Mouse (Mus musculus): ENCODE data around the gene Vwa3a. TPM values are rescaled to one million over a fixed set of nuclear protein-coding genes. Genes with fewer than 3 reads are reported as not detected.
A peak's percentile ranks its signal among the peaks of the same experiment; 100 is the strongest.

Vwa3a gene
- polyA plus RNA-seq, 1 experiment: 1.4 TPM

- no peaks in the 10 kb centered on the region for H3K4me1 ChIP-seq (ENCODE audit: control insufficient read depth, insufficient read depth, low read length)
- no peak for TF ChIP-seq POLR2A (IDR thresholded peaks at IDR 0.05; ENCODE audit: borderline replicate concordance, insufficient read depth, low read length)
- no peak for TF ChIP-seq CTCF (IDR thresholded peaks at IDR 0.05; ENCODE audit: borderline replicate concordance, insufficient read depth, low read depth, low read length)
- H3K27me3 ChIP-seq (ENCODE audit: control insufficient read depth, insufficient read depth, low read length): no peaks in the 10 kb centered on the region
- no peak overlapping the region for H3K27ac ChIP-seq (ENCODE audit: insufficient read depth, low read length)
- H3K4me3 ChIP-seq (replicated peaks; ENCODE audit: insufficient read depth, low read depth, low read length): no peak overlapping the region
- no peak for DNase-seq
Measured at GRCm38 (mm10) chr7:120751330-120751729, 12.2 kb downstream of the Vwa3a start.

GRCm38 (mm10) chr7:120751906-120752305, 12.8 kb downstream of the Vwa3a start:
- DNase-seq: no peak
- H3K4me3 ChIP-seq (replicated peaks; ENCODE audit: insufficient read depth, low read depth, low read length): no peak overlapping the region
- WGBS: 81% methylated on average over 7 of the region's 7 CpGs
- no peak for TF ChIP-seq CTCF (IDR thresholded peaks at IDR 0.05; ENCODE audit: borderline replicate concordance, insufficient read depth, low read depth, low read length)
- H3K4me1 ChIP-seq (ENCODE audit: control insufficient read depth, insufficient read depth, low read length): no peaks in the 10 kb centered on the region
- H3K27ac ChIP-seq (ENCODE audit: insufficient read depth, low read length): no peak overlapping the region
- H3K27me3 ChIP-seq (ENCODE audit: control insufficient read depth, insufficient read depth, low read length): no peaks in the 10 kb centered on the region

GRCm38 (mm10) chr7:120754671-120755070, 15.6 kb downstream of the Vwa3a start:
- Histone ChIP-seq H3K4me3 (replicated peaks; ENCODE audit: insufficient read depth, low read depth, low read length) (no peak overlapping the region), H3K4me1 (ENCODE audit: control insufficient read depth, insufficient read depth, low read length) (no peaks in the 10 kb centered on the region), H3K27me3 (ENCODE audit: control insufficient read depth, insufficient read depth, low read length) (no peaks in the 10 kb centered on the region), H3K27ac (ENCODE audit: insufficient read depth, low read length) (no peak overlapping the region)
- TF ChIP-seq POLR2A (IDR thresholded peaks at IDR 0.05; ENCODE audit: borderline replicate concordance, insufficient read depth, low read length) (no peak), CTCF (IDR thresholded peaks at IDR 0.05; ENCODE audit: borderline replicate concordance, insufficient read depth, low read depth, low read length) (peak; percentile 94)
- 1% methylated on average over 5 of the region's 5 CpGs for WGBS
- DNase-seq: peak; percentile 65 to 79

DNA sequence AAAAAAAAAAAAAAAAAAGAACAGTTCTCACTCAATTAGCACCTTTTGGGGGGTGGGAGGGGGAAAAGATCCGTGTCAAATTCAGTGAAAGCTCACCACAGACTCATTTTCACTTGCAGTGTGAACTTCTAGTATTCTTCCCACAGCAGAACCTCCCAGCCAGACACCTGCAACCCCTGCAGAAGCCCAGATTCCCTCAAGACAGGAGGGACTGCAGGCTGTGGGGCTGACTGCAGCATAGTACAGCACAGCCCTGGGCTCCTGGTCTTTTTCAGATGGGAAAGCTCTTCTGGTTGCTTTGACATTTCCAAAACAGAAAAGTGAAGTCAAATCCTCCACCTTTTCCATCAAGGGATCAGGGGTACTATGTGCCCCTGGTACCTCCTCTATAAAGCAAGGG, 28.3 kb downstream of the Vwa3a start:
- H3K27me3 ChIP-seq (ENCODE audit: control insufficient read depth, insufficient read depth, low read length): no peaks in the 10 kb centered on the region
- no peak overlapping the region for H3K4me3 ChIP-seq (replicated peaks; ENCODE audit: insufficient read depth, low read depth, low read length)
- TF ChIP-seq POLR2A (IDR thresholded peaks at IDR 0.05; ENCODE audit: borderline replicate concordance, insufficient read depth, low read length) (no peak), CTCF (IDR thresholded peaks at IDR 0.05; ENCODE audit: borderline replicate concordance, insufficient read depth, low read depth, low read length) (no peak)
- DNase-seq: no peak
- WGBS: 4% methylated on average over 1 of the region's 1 CpGs
- H3K4me1 ChIP-seq (ENCODE audit: control insufficient read depth, insufficient read depth, low read length): no peaks in the 10 kb centered on the region
- no peak overlapping the region for H3K27ac ChIP-seq (ENCODE audit: insufficient read depth, low read length)

GRCm38 (mm10) chr7:120771389-120771788, 32.3 kb downstream of the Vwa3a start:
- TF ChIP-seq POLR2A (IDR thresholded peaks at IDR 0.05; ENCODE audit: borderline replicate concordance, insufficient read depth, low read length): no peak
- no peak for TF ChIP-seq CTCF (IDR thresholded peaks at IDR 0.05; ENCODE audit: borderline replicate concordance, insufficient read depth, low read depth, low read length)
- 39% methylated on average over 1 of the region's 1 CpGs for WGBS

DNA sequence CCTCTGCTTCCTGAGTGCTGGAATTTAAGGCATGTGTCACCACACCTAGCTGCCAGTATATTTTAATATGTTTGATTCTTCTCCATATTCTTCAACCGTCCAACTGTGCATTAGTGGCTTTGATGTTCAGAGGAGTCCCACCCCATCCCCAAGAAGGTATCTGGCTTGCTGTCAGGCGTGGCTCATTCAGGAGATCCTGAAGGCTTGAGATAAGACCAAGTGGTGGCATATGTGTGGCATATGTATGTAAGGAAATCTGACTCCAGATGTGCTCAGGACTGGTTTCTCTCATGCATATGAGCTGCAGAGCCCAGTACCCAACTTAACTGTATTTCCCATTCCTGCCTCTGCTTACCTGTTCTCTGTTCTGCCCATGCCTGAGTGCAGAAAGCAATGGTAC, 38.9 kb downstream of the Vwa3a start:
- no peaks in the 10 kb centered on the region for H3K4me1 ChIP-seq (ENCODE audit: control insufficient read depth, insufficient read depth, low read length)
- DNase-seq: no peak
- H3K27ac ChIP-seq (ENCODE audit: insufficient read depth, low read length): no peak overlapping the region
- TF ChIP-seq CTCF (IDR thresholded peaks at IDR 0.05; ENCODE audit: borderline replicate concordance, insufficient read depth, low read depth, low read length) (no peak), POLR2A (IDR thresholded peaks at IDR 0.05; ENCODE audit: borderline replicate concordance, insufficient read depth, low read length) (no peak)
- no peaks in the 10 kb centered on the region for H3K27me3 ChIP-seq (ENCODE audit: control insufficient read depth, insufficient read depth, low read length)
- no peak overlapping the region for H3K4me3 ChIP-seq (replicated peaks; ENCODE audit: insufficient read depth, low read depth, low read length)
- 62% methylated on average over 2 of the region's 2 CpGs for whole genome bisulfite sequencing

More at GRCm38 (mm10) chr7:120771389-120771788, 32.3 kb downstream of the Vwa3a start:
- no peaks in the 10 kb centered on the region for H3K27me3 ChIP-seq (ENCODE audit: control insufficient read depth, insufficient read depth, low read length)
- H3K4me1 ChIP-seq (ENCODE audit: control insufficient read depth, insufficient read depth, low read length): no peaks in the 10 kb centered on the region
- no peak for DNase-seq
- H3K4me3 ChIP-seq (replicated peaks; ENCODE audit: insufficient read depth, low read depth, low read length): no peak overlapping the region
- H3K27ac ChIP-seq (ENCODE audit: insufficient read depth, low read length): no peak overlapping the region

- DNase-seq: no peak
- no peak overlapping the region for H3K4me3 ChIP-seq (replicated peaks; ENCODE audit: insufficient read depth, low read depth, low read length)
- H3K27me3 ChIP-seq (ENCODE audit: control insufficient read depth, insufficient read depth, low read length): no peaks in the 10 kb centered on the region
- 67% methylated on average over 4 of the region's 4 CpGs for WGBS
- H3K27ac ChIP-seq (ENCODE audit: insufficient read depth, low read length): no peak overlapping the region
- no peaks in the 10 kb centered on the region for H3K4me1 ChIP-seq (ENCODE audit: control insufficient read depth, insufficient read depth, low read length)
- no peak for TF ChIP-seq POLR2A (IDR thresholded peaks at IDR 0.05; ENCODE audit: borderline replicate concordance, insufficient read depth, low read length)
- no peak for TF ChIP-seq CTCF (IDR thresholded peaks at IDR 0.05; ENCODE audit: borderline replicate concordance, insufficient read depth, low read depth, low read length)
Measured at GRCm38 (mm10) chr7:120795544-120795943, 56.4 kb downstream of the Vwa3a start.

DNA sequence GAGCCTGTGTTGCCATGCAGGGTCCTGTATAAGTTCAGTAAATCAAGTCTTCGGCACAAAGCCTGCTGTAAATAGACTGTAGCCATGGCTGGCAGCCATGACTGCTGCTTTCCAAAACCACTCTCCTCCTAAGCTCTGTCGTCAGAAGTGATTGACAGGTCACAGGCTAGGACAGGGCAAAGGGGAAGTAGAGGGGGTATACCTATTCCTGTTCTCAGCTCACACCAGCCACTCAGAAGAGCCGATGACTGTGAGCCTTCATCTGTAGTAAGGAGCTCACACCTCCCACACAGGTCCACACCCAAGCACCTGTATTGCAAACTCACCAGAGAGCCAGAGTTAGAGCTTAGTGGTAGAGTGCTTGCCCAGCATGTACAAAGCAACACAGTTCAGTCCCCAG, 57.3 kb downstream of the Vwa3a start:
- WGBS: 60% methylated on average over 3 of the region's 3 CpGs
- TF ChIP-seq POLR2A (IDR thresholded peaks at IDR 0.05; ENCODE audit: borderline replicate concordance, insufficient read depth, low read length): no peak
- TF ChIP-seq CTCF (IDR thresholded peaks at IDR 0.05; ENCODE audit: borderline replicate concordance, insufficient read depth, low read depth, low read length): no peak

More for the DNA sequence above, 57.3 kb downstream of the Vwa3a start:
- H3K4me1 ChIP-seq (ENCODE audit: control insufficient read depth, insufficient read depth, low read length): no peaks in the 10 kb centered on the region
- no peak overlapping the region for H3K27ac ChIP-seq (ENCODE audit: insufficient read depth, low read length)
- no peak overlapping the region for H3K4me3 ChIP-seq (replicated peaks; ENCODE audit: insufficient read depth, low read depth, low read length)
- DNase-seq: no peak
- H3K27me3 ChIP-seq (ENCODE audit: control insufficient read depth, insufficient read depth, low read length): no peaks in the 10 kb centered on the region

Measured in cerebellum, adult 2 months (tissue).